Mouse (Mus musculus) MN1 (cell line): ENCODE measurements around the gene Ccnl2.

Experiments used
- DNase-seq: peaks from one replicate; pipeline ENCODE4 v3.0.0-alpha.2; 2016; ENCODE audit warnings: low spot score

Gene Ccnl2

GRCm38 (mm10) chr4:155790650-155791161 lies 21.6 kb upstream of the Ccnl2 start:
- no peak for DNase-seq

GRCm38 (mm10) chr4:155791240-155791933 lies 20.9 kb upstream of the Ccnl2 start:
- no peak for DNase-seq

GRCm38 (mm10) chr4:155793730-155794129 lies 18.6 kb upstream of the Ccnl2 start:
- no peak for DNase-seq

GRCm38 (mm10) chr4:155802075-155802474 lies 10.2 kb upstream of the Ccnl2 start:
- DNase-seq = no peak

- DNase-seq = no peak
These were observed 9.4 kb upstream of the Ccnl2 start, which contains the start of gene Mrpl20 for GRCm38 (mm10) chr4:155802741-155803339. Gene Mrpl20 (plus strand): TSS chr4:155802878.

- peak; percentile 96 for DNase-seq
These were observed 8.8 kb upstream of the Ccnl2 start for GRCm38 (mm10) chr4:155803340-155804041.

GRCm38 (mm10) chr4:155807841-155808240 lies 4.4 kb upstream of the Ccnl2 start:
- DNase-seq = no peak

GRCm38 (mm10) chr4:155812665-155813181 lies 434 bp downstream of the Ccnl2 start:
- DNase-seq = peak; percentile 81

- no peak for DNase-seq
These were observed 5.2 kb downstream of the Ccnl2 start for GRCm38 (mm10) chr4:155817533-155817932.

GRCm38 (mm10) chr4:155821025-155821424 lies 8.7 kb downstream of the Ccnl2 start:
- peak; percentile 47 for DNase-seq

- no peak for DNase-seq
These were observed 11.2 kb downstream of the Ccnl2 start for GRCm38 (mm10) chr4:155823443-155823842.

GRCm38 (mm10) chr4:155829866-155830265 lies 17.6 kb downstream of the Ccnl2 start:
- DNase-seq = no peak

- no peak for DNase-seq
These were observed 18.3 kb downstream of the Ccnl2 start for GRCm38 (mm10) chr4:155830596-155830995.

- peak; percentile 98 for DNase-seq
These were observed 19.0 kb downstream of the Ccnl2 start, which contains the start of gene Aurkaip1 for GRCm38 (mm10) chr4:155831205-155831766. Gene Aurkaip1 (plus strand): TSS chr4:155831272.

GRCm38 (mm10) chr4:155831831-155832230 lies 19.5 kb downstream of the Ccnl2 start:
- DNase-seq = peak; percentile 39

GRCm38 (mm10) chr4:155832321-155832720 lies 20.0 kb downstream of the Ccnl2 start:
- DNase-seq = no peak

GRCm38 (mm10) chr4:155833234-155833633 lies 20.9 kb downstream of the Ccnl2 start:
- DNase-seq = no peak

GRCm38 (mm10) chr4:155833836-155834235 lies 21.5 kb downstream of the Ccnl2 start:
- peak; percentile 88 for DNase-seq

GRCm38 (mm10) chr4:155837404-155838010 lies 25.2 kb downstream of the Ccnl2 start:
- DNase-seq = no peak

GRCm38 (mm10) chr4:155838187-155839153 lies 26.2 kb downstream of the Ccnl2 start:
- peak; percentile 32 for DNase-seq
